Mouse (Mus musculus): ENCODE measurements around the gene Pdzph1. TPM values are rescaled to one million over a fixed set of nuclear protein-coding genes. Genes with fewer than 3 reads are reported as not detected.

The Pdzph1 gene
- polyA plus RNA-seq (2012; ENCODE audit: insufficient read depth, insufficient read length, missing spikeins), result not detected in 2 replicates

DNA sequence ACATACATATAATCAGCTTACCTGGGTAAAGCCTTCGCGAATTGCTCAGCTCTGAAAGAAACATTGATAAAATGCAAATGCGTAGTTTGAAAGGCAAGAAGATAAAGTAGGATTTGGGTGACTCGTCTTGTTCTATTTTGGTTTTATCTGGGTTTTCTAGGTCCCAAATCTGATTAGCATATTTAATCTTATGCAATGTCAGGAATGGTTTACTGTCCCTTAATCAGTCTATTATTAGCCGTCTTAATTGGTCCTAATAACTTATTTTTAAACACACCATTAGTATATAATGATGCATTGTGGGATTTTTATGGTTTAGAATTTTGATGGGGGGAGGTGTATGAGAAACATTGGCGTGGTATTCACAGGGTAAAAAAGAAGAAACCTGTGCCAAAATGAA is at the start of gene Pdzph1:
Gene Pdzph1 (minus strand): TSS at position 101 of the 400 bp plus-strand sequence.
- Histone ChIP-seq H3K4me3 (ENCODE audit: insufficient read depth, low read length) (no peak within 1 kb of the TSS), H3K27ac (ENCODE audit: insufficient read depth, low read depth, low read length) (no peak within 1 kb of the TSS), H3K4me1 (ENCODE audit: control insufficient read depth, insufficient read depth, low read length) (no peaks in the 10 kb centered on the region)
- TF ChIP-seq POLR2A (IDR thresholded peaks at IDR 0.05; ENCODE audit: borderline replicate concordance, low read depth, low read length) (no peak), CTCF (IDR thresholded peaks at IDR 0.05; ENCODE audit: low read depth, low read length) (no peak)

- no peaks in the 10 kb centered on the region for H3K4me1 ChIP-seq (ENCODE audit: control insufficient read depth, insufficient read depth, low read length)
- H3K4me3 ChIP-seq (ENCODE audit: insufficient read depth, low read length), result no peak overlapping the region
- H3K27ac ChIP-seq (ENCODE audit: insufficient read depth, low read depth, low read length), result no peak overlapping the region
- TF ChIP-seq POLR2A (IDR thresholded peaks at IDR 0.05; ENCODE audit: borderline replicate concordance, low read depth, low read length) (no peak), CTCF (IDR thresholded peaks at IDR 0.05; ENCODE audit: low read depth, low read length) (no peak)
These were observed 48.6 kb upstream of the Pdzph1 start for GRCm38 (mm10) chr17:59039754-59040153.

GRCm38 (mm10) chr17:59033445-59033844 is 42.3 kb upstream of the Pdzph1 start:
- Histone ChIP-seq H3K4me3 (ENCODE audit: insufficient read depth, low read length) (no peak overlapping the region), H3K27ac (ENCODE audit: insufficient read depth, low read depth, low read length) (no peak overlapping the region), H3K4me1 (ENCODE audit: control insufficient read depth, insufficient read depth, low read length) (peaks cover 4% of the 10 kb centered on the region)
- TF ChIP-seq CTCF (IDR thresholded peaks at IDR 0.05; ENCODE audit: low read depth, low read length) (no peak), POLR2A (IDR thresholded peaks at IDR 0.05; ENCODE audit: borderline replicate concordance, low read depth, low read length) (no peak)

GRCm38 (mm10) chr17:59026336-59026735 is 35.2 kb upstream of the Pdzph1 start:
- Histone ChIP-seq H3K4me3 (ENCODE audit: insufficient read depth, low read length) (no peak overlapping the region), H3K27ac (ENCODE audit: insufficient read depth, low read depth, low read length) (no peak overlapping the region), H3K4me1 (ENCODE audit: control insufficient read depth, insufficient read depth, low read length) (no peaks in the 10 kb centered on the region)
- TF ChIP-seq CTCF (IDR thresholded peaks at IDR 0.05; ENCODE audit: low read depth, low read length), result no peak
- TF ChIP-seq POLR2A (IDR thresholded peaks at IDR 0.05; ENCODE audit: borderline replicate concordance, low read depth, low read length), result no peak

DNA sequence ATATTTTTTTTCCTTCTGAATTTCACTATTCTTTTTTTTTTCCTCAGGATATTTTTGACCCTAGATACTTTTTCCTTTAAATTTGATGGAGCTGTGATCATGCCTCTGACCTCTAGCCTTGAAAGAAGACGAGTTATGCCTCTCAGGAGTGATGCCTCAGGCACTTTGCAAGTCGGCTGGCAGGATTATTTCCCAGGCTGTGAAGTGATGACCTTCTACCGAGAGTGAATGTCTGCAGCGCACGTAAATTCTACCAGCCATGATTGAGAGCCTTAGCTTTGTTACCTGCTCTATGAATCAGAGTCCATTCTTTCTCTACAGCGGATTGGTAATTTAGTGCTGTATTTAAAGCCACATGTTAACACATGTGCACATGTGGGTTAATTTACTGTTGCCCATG is 33.3 kb upstream of the Pdzph1 start:
- TF ChIP-seq CTCF (IDR thresholded peaks at IDR 0.05; ENCODE audit: low read depth, low read length), result no peak
- TF ChIP-seq POLR2A (IDR thresholded peaks at IDR 0.05; ENCODE audit: borderline replicate concordance, low read depth, low read length), result no peak
- no peak overlapping the region for H3K27ac ChIP-seq (ENCODE audit: insufficient read depth, low read depth, low read length)
- H3K4me3 ChIP-seq (ENCODE audit: insufficient read depth, low read length), result no peak overlapping the region
- H3K4me1 ChIP-seq (ENCODE audit: control insufficient read depth, insufficient read depth, low read length), result peaks cover 3% of the 10 kb centered on the region

- no peak for TF ChIP-seq CTCF (IDR thresholded peaks at IDR 0.05; ENCODE audit: low read depth, low read length)
- no peak for TF ChIP-seq POLR2A (IDR thresholded peaks at IDR 0.05; ENCODE audit: borderline replicate concordance, low read depth, low read length)
- peaks cover 3% of the 10 kb centered on the region for H3K4me1 ChIP-seq (ENCODE audit: control insufficient read depth, insufficient read depth, low read length)
- H3K4me3 ChIP-seq (ENCODE audit: insufficient read depth, low read length), result no peak overlapping the region
- no peak overlapping the region for H3K27ac ChIP-seq (ENCODE audit: insufficient read depth, low read depth, low read length)
These were observed 32.8 kb upstream of the Pdzph1 start for GRCm38 (mm10) chr17:59023971-59024370.

GRCm38 (mm10) chr17:59018666-59019065 is 27.5 kb upstream of the Pdzph1 start:
- TF ChIP-seq POLR2A (IDR thresholded peaks at IDR 0.05; ENCODE audit: borderline replicate concordance, low read depth, low read length) (no peak), CTCF (IDR thresholded peaks at IDR 0.05; ENCODE audit: low read depth, low read length) (no peak)
- no peak overlapping the region for H3K4me3 ChIP-seq (ENCODE audit: insufficient read depth, low read length)
- H3K4me1 ChIP-seq (ENCODE audit: control insufficient read depth, insufficient read depth, low read length), result peaks cover 3% of the 10 kb centered on the region
- H3K27ac ChIP-seq (ENCODE audit: insufficient read depth, low read depth, low read length), result no peak overlapping the region

- H3K27ac ChIP-seq (ENCODE audit: insufficient read depth, low read depth, low read length), result no peak within 1 kb of the TSS
- peak within 1 kb of the TSS; percentile 77 for H3K4me3 ChIP-seq (ENCODE audit: insufficient read depth, low read length)
- TF ChIP-seq POLR2A (IDR thresholded peaks at IDR 0.05; ENCODE audit: borderline replicate concordance, low read depth, low read length), result no peak
- no peak for TF ChIP-seq CTCF (IDR thresholded peaks at IDR 0.05; ENCODE audit: low read depth, low read length)
- peaks cover 2% of the 10 kb centered on the region; the same call in 1 of the 2 replicates for H3K4me1 ChIP-seq (ENCODE audit: control insufficient read depth, insufficient read depth, low read length)
These were observed 21.9 kb upstream of the Pdzph1 start, which contains the start of gene Nudt12 for GRCm38 (mm10) chr17:59013091-59013459. TSS of gene Nudt12 (minus strand) at chr17:59013372.

- Histone ChIP-seq H3K4me1 (ENCODE audit: control insufficient read depth, insufficient read depth, low read length) (peaks cover 2% of the 10 kb centered on the region; the same call in 1 of the 2 replicates), H3K27ac (ENCODE audit: insufficient read depth, low read depth, low read length) (no peak overlapping the region), H3K4me3 (ENCODE audit: insufficient read depth, low read length) (peak overlapping the region; percentile 77)
- TF ChIP-seq POLR2A (IDR thresholded peaks at IDR 0.05; ENCODE audit: borderline replicate concordance, low read depth, low read length), result no peak
- no peak for TF ChIP-seq CTCF (IDR thresholded peaks at IDR 0.05; ENCODE audit: low read depth, low read length)
These were observed 21.4 kb upstream of the Pdzph1 start for GRCm38 (mm10) chr17:59012421-59013090.

GRCm38 (mm10) chr17:59011546-59012307 is 20.6 kb upstream of the Pdzph1 start:
- Histone ChIP-seq H3K27ac (ENCODE audit: insufficient read depth, low read depth, low read length) (no peak overlapping the region), H3K4me1 (ENCODE audit: control insufficient read depth, insufficient read depth, low read length) (peaks cover 2% of the 10 kb centered on the region; the same call in 1 of the 2 replicates), H3K4me3 (ENCODE audit: insufficient read depth, low read length) (no peak overlapping the region)
- TF ChIP-seq POLR2A (IDR thresholded peaks at IDR 0.05; ENCODE audit: borderline replicate concordance, low read depth, low read length) (no peak), CTCF (IDR thresholded peaks at IDR 0.05; ENCODE audit: low read depth, low read length) (no peak)
